Mouse (Mus musculus) ES-E14 (cell line): ENCODE measurements at regions not wholly inside any gene's neighbourhood (a gene's known extent, or its start where the extent isn't known, plus 50 kb on each side); places are given as distances from the start of the nearest gene placed in this dataset.
A peak's percentile ranks its signal among the peaks of the same experiment; 100 is the strongest.

Experiments
- MAFK ChIP-seq: IDR thresholded peaks from 2 replicates; pipeline ENCODE4 v1.6.1; 2014; ENCODE audit warnings: mild to moderate bottlenecking, low read depth, low read length, inconsistent platforms; ENCODE audit not compliant: insufficient read depth
- ZC3H11A ChIP-seq: IDR thresholded peaks from 2 replicates; pipeline ENCODE4 v1.6.1; 2012; ENCODE audit warnings: low read depth, mild to moderate bottlenecking, inconsistent platforms, low read length, borderline replicate concordance

- peak; percentile 36; the same call in 1 of the 2 replicates for TF ChIP-seq ZC3H11A
- TF ChIP-seq MAFK, result no peak
Observed at GRCm38 (mm10) chr9:78769168-78769567, 153.8 kb downstream of the Cd109 start.
